Mouse (Mus musculus) hindlimb bud, embryonic 11.5 days (tissue): ENCODE results near the gene Gm5150.
A peak's percentile ranks its signal among the peaks of the same experiment; 100 is the strongest.
"Not testable (repeated sequence)": the region's sequence is repeated elsewhere in the genome, so short reads cannot be mapped to it uniquely, and the experiment has no call there.

Source experiments
- DNase-seq: peaks from one replicate; pipeline ENCODE4 v3.0.0-alpha.2; 2012; ENCODE audit warnings: low read depth, low spot score; ENCODE audit errors: extremely low spot score

The Gm5150 gene

GRCm38 (mm10) chr3:16006215-16006614 is at the start of gene Gm5150:
Gm5150 (minus strand) TSS chr3:16006437.
- no peak for DNase-seq

DNA sequence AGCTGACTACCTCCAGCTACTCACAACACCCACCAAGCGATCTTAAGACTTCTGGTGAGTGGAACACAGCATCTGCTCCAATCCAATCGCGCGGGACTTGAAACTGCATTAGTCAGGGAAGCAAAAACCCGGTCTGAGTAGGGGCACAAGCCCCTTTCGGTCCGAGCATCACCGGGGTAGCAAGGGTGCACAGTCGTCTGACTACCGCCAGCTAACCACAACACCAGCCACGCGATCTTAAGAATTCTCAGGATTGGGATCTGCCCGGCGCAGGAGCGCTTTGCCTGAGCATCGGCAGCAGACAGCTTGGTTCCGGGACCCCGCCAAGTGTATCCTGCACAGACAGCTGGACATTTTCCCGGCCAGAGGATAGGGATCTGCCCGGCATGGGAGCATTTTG is 45.5 kb upstream of the Gm5150 start:
- DNase-seq: not testable (repeated sequence)

- DNase-seq: no peak
Observed at GRCm38 (mm10) chr3:16047288-16047687, 41.1 kb upstream of the Gm5150 start.

- DNase-seq: peak; percentile 16
Observed at GRCm38 (mm10) chr3:16043315-16043714, 37.1 kb upstream of the Gm5150 start.

DNA sequence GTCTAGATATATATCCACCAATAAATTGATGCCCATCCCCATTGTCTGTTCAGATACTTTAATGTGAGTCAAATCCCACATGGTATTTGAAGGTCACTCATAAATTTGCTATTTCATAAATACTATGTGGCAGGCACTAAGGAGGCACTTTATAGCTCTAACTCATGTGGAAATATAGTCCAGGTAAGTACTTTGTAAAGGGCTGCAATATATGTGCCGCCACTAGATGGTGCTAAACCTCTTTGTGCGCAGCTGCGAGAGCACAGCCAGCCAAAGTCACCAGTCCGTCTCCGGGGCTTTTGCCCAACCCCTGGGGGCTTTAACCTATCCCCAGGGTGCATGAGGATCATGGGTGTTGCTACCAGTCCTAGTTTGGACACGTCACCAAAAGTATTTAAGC is 18.8 kb upstream of the Gm5150 start:
- DNase-seq: not testable (repeated sequence)

GRCm38 (mm10) chr3:16022214-16022613 is 16.0 kb upstream of the Gm5150 start:
- DNase-seq: no peak

DNA sequence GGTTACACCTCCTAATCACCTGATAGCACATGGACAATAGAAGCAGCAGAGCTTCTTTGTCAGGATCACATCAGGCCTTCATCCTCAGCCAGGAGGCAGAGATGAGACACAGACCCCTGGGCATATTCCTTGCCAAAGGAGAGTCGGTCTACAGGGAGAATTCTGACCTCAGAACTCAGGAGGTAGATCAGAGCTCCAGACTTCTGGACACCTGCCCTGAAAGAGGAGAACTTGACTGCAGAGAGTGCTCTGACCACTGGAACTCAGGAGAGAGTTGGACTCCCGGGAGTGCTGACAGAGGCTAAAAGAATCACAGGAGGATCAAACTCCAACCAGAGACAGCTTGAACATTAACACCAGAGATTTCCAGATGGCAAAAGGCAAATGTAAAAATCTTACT is 8.2 kb upstream of the Gm5150 start:
- DNase-seq: not testable (repeated sequence)

DNA sequence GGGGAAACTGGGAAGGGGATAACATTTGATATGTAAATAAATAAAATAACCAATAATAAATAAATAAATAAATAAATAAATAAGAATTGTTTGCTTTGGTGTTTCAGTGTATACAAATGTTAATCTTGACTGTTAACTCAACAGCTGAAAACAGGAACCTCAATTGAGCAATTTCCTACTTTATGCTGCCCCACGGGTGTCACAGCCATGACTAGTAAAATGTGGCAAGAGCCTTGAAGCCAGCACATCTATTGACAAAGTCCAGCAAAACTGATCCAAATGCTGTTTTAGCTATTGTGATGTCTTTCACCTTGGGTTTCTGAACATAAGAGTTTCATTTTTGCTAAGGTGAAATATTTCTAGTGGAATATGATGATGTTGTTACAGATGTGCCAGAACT is 1.6 kb upstream of the Gm5150 start:
- no peak for DNase-seq

- DNase-seq: no peak
Observed at GRCm38 (mm10) chr3:16003890-16004633, 2.2 kb downstream of the Gm5150 start.

DNA sequence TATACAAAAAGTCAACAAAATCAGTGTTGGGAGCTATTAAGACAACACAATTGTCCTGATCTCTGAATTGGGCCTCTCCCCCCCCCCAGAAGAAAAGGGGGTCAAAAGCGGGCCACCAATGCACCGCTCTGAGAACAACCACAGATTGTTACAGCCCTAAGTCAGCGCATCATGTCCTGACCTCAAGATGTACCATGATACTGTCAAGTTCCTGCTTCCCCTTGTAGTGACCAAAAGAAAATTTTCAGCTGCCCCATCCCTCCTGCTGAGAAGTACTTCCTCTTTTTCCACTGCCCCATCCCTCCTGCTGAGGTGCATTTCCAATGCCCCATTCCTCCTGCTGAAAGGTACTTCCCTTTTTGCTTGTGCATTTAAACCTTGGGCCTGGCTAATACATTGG is 6.8 kb downstream of the Gm5150 start:
- not testable (repeated sequence) for DNase-seq

- DNase-seq: no peak
Observed at GRCm38 (mm10) chr3:15982216-15982615, 24.0 kb downstream of the Gm5150 start.

GRCm38 (mm10) chr3:15956921-15957320 is 49.3 kb downstream of the Gm5150 start:
- DNase-seq: no peak
